Mouse (Mus musculus) kidney, adult 18-20 months (tissue): ENCODE data around the gene Lztr1.
A peak's percentile ranks its signal among the peaks of the same experiment; 100 is the strongest.

Source experiments
- DNase-seq: peaks from one replicate; pipeline ENCODE4 v3.0.0; 2021

Lztr1 gene

GRCm38 (mm10) chr16:17558811-17559210 is 50.3 kb downstream of the Lztr1 start:
- DNase-seq = no peak

GRCm38 (mm10) chr16:17559396-17560027 is 51.0 kb downstream of the Lztr1 start:
- DNase-seq = no peak

GRCm38 (mm10) chr16:17561128-17561750 is 52.8 kb downstream of the Lztr1 start, which contains the start of gene Lrrc74b:
TSS of gene Lrrc74b (minus strand) at chr16:17561247.
- DNase-seq = peak; percentile 27

- peak; percentile 22 for DNase-seq
These were observed 53.3 kb downstream of the Lztr1 start, which contains the start of gene P2rx6 for GRCm38 (mm10) chr16:17561751-17562208. TSS of gene P2rx6 (plus strand) at chr16:17561885.

GRCm38 (mm10) chr16:17563580-17563979 is 55.1 kb downstream of the Lztr1 start:
- no peak for DNase-seq

GRCm38 (mm10) chr16:17564221-17564620 is 55.7 kb downstream of the Lztr1 start:
- no peak for DNase-seq

GRCm38 (mm10) chr16:17564771-17565170 is 56.3 kb downstream of the Lztr1 start:
- DNase-seq = peak; percentile 9

GRCm38 (mm10) chr16:17566186-17566585 is 57.7 kb downstream of the Lztr1 start:
- no peak for DNase-seq
